ENCODE assay signal across 9 mouse cellular contexts in genomic region chr14:31194891-31195513, GRCm38 (mm10). TPM values are rescaled to one million over a fixed set of nuclear protein-coding genes. Genes with fewer than 3 reads are reported as not detected.
DNase-seq lines count a peak whose midpoint lies in the region; ATAC-seq and TF ChIP-seq lines count a peak whose summit lies in the region.
"Had no signal": no experiment of that assay in that cellular context is flagged by ENCODE, and none has a peak within 500 bp of the region (broad histone marks: within the 10 kb centered on the region; RNA-seq: fewer than 3 reads in every experiment).

No protein-coding gene starts in this region.

- H3K27ac ChIP-seq in kidney, adult 2 months (ENCODE audit: insufficient read depth, low read depth, low read length): peak overlapping the region; percentile 65
- peak overlapping the region; percentile 71 for H3K27ac ChIP-seq in macrophage
- no peak overlapping the region for H3K27ac ChIP-seq in midbrain, embryonic 10.5 days (replicated peaks)
- H3K27ac ChIP-seq: embryonic facial prominence, embryonic 12.5 days had no signal

- H3K4me1 ChIP-seq in kidney, adult 2 months (ENCODE audit: control insufficient read depth, insufficient read depth, low read length): peaks cover 7% of the 10 kb centered on the region; the same call in 1 of the 2 replicates
- peaks cover 6% of the 10 kb centered on the region for H3K4me1 ChIP-seq in midbrain, embryonic 10.5 days
- H3K4me1 ChIP-seq: embryonic facial prominence, embryonic 12.5 days had no signal

- H3K79me2 ChIP-seq in macrophage (ENCODE audit: inconsistent target): peaks cover 98% of the 10 kb centered on the region

- intact Hi-C loops in gastrocnemius, postnatal 14 days (cut with DNase I; ENCODE audit: low total_unique reads): no loop called here

- H3K4me3 ChIP-seq in kidney, adult 2 months (ENCODE audit: insufficient read depth, low read depth, low read length): no peak overlapping the region
- no peak overlapping the region for H3K4me3 ChIP-seq in macrophage (ENCODE audit: inconsistent target)
- no peak overlapping the region for H3K4me3 ChIP-seq in midbrain, embryonic 10.5 days
- H3K4me3 ChIP-seq: embryonic facial prominence, embryonic 12.5 days had no signal

- no peaks in the 10 kb centered on the region for H3K27me3 ChIP-seq in kidney, adult 2 months (replicated peaks; ENCODE audit: control insufficient read depth, insufficient read depth, low read length)
- no peaks in the 10 kb centered on the region for H3K27me3 ChIP-seq in midbrain, embryonic 10.5 days (ENCODE audit: low read depth, poor library complexity, severe bottlenecking)
- H3K27me3 ChIP-seq: embryonic facial prominence, embryonic 12.5 days had no signal

- no peak for TF ChIP-seq POLR2A in kidney, adult 2 months (IDR thresholded peaks at IDR 0.05; ENCODE audit: low read depth, low read length)

- H3K9me3 ChIP-seq in midbrain, embryonic 10.5 days (replicated peaks): no peaks in the 10 kb centered on the region
- H3K9me3 ChIP-seq: embryonic facial prominence, embryonic 12.5 days had no signal

- DNase-seq in cerebellum, postnatal 4 days (ENCODE audit: low spot score in 2 of 2): no peak
- peak; percentile 88 for DNase-seq in adrenal gland, postnatal 10 days
- peak; percentile 87 for DNase-seq in gastrocnemius, postnatal 14 days
- DNase-seq in kidney, adult 2 months: peak; percentile 87
- no peak for DNase-seq in embryo, embryonic 10 days (ENCODE audit: low spot score)
- no peak for DNase-seq in midbrain, embryonic 10.5 days (ENCODE audit: low spot score)

- TF ChIP-seq CTCF in kidney, adult 2 months (conservative IDR thresholded peaks at IDR 0.05; ENCODE audit: insufficient read depth, insufficient read length, low read depth, low read length): no peak

- peaks cover 2% of the 10 kb centered on the region; the same call in 1 of the 2 replicates for H3K36me3 ChIP-seq in kidney, adult 2 months (ENCODE audit: control insufficient read depth, insufficient read depth, low read length)
- peaks cover 41% of the 10 kb centered on the region for H3K36me3 ChIP-seq in macrophage (ENCODE audit: inconsistent target)
- peaks cover 99% of the 10 kb centered on the region for H3K36me3 ChIP-seq in midbrain, embryonic 10.5 days

- ATAC-seq in cerebellum, adult (ENCODE audit: insufficient number of reproducible peaks, low FRiP score, low TSS enrichment): 0 out of 2 replicates have a peak, but pooled peaks have one; percentile 22

- WGBS in kidney, adult 2 months: 35% methylated on average over 14 of the region's 14 CpGs
- WGBS in macrophage (ENCODE audit: missing documents): 12% methylated on average over 14 of the region's 14 CpGs
- 93% methylated on average over 14 of the region's 14 CpGs for WGBS in midbrain, embryonic 10.5 days

RNA-seq across cellular contexts. Expression of gene Tnnc1, which starts 13.1 kb away (rescaled TPM):
- total RNA-seq in adrenal gland, postnatal 10 days (2021): 10 to 100 TPM; 11.1 to 45.0 TPM
- 100 to 1,000 TPM; 273 to 573 TPM for total RNA-seq in gastrocnemius, postnatal 14 days (2021)
- polyA plus RNA-seq in kidney, adult 2 months (2012; rRNA removed): 2.1 and 9.1 TPM in 2 replicates
- total RNA-seq in macrophage (2018; cell fraction: chromatin; rRNA removed): 10 to 100 TPM in 1 of 26 experiments, 1 to 10 TPM in 25; 1.2 to 10.1 (median 6.3) TPM
- 1 to 10 TPM in 24 of 26 experiments, under 1 TPM in 2; 0.89 to 3.3 (median 1.7) TPM for total RNA-seq in macrophage (2018; cell fraction: cytosol; rRNA removed)
- 10 to 100 TPM in 1 of 26 experiments, 1 to 10 TPM in 23, not detected in 2; 1.5 to 12.4 (median 3.9) TPM for total RNA-seq in macrophage (2018; cell fraction: nucleus; rRNA removed)
- polyA plus RNA-seq in macrophage (2018): 0.50 to 1.8 TPM (median 0.95 TPM) in 3 replicates
- 0.80 and 1.1 TPM in 2 replicates for polyA plus RNA-seq in midbrain, embryonic 10.5 days (2016; fragmentation: Nextera tagmentation; extraction: Ambion mirVana)

RNA-seq across cellular contexts. Expression of gene Nisch, which starts 21.7 kb away (rescaled TPM):
- total RNA-seq in adrenal gland, postnatal 10 days (2021): 100 to 1,000 TPM; 224 to 328 TPM
- total RNA-seq in gastrocnemius, postnatal 14 days (2021): 100 to 1,000 TPM in 1 of 2 experiments, 10 to 100 TPM in 1; 93.2 to 102 TPM
- polyA plus RNA-seq in kidney, adult 2 months (2012; rRNA removed): 244 and 277 TPM in 2 replicates
- 1,000 to 10,000 TPM in 24 of 26 experiments, 100 to 1,000 TPM in 2; 665 to 2,090 (median 1,583) TPM for total RNA-seq in macrophage (2018; cell fraction: chromatin; rRNA removed)
- 100 to 1,000 TPM; 112 to 253 (median 171) TPM for total RNA-seq in macrophage (2018; cell fraction: cytosol; rRNA removed)
- 1,000 to 10,000 TPM in 7 of 26 experiments, 100 to 1,000 TPM in 19; 420 to 1,439 (median 890) TPM for total RNA-seq in macrophage (2018; cell fraction: nucleus; rRNA removed)
- 163 to 251 TPM (median 201 TPM) in 3 replicates for polyA plus RNA-seq in macrophage (2018)
- polyA plus RNA-seq in midbrain, embryonic 10.5 days (2016; fragmentation: Nextera tagmentation; extraction: Ambion mirVana): 391 and 448 TPM in 2 replicates

RNA-seq across cellular contexts. Expression of gene Sema3g, which starts 22.7 kb away (rescaled TPM):
- 10 to 100 TPM; 12.1 to 12.3 TPM for total RNA-seq in adrenal gland, postnatal 10 days (2021)
- total RNA-seq in gastrocnemius, postnatal 14 days (2021): 1 to 10 TPM; 7.2 to 8.7 TPM
- 34.2 and 38.8 TPM in 2 replicates for polyA plus RNA-seq in kidney, adult 2 months (2012; rRNA removed)
- 1 to 10 TPM in 3 of 26 experiments, under 1 TPM in 12, not detected in 11; 0.16 to 1.7 (median 0.55) TPM for total RNA-seq in macrophage (2018; cell fraction: chromatin; rRNA removed)
- under 1 TPM in 18 of 26 experiments, not detected in 8; 0.04 to 0.38 (median 0.11) TPM for total RNA-seq in macrophage (2018; cell fraction: cytosol; rRNA removed)
- 1 to 10 TPM in 1 of 26 experiments, under 1 TPM in 18, not detected in 7; 0.22 to 1.3 (median 0.37) TPM for total RNA-seq in macrophage (2018; cell fraction: nucleus; rRNA removed)
- polyA plus RNA-seq in macrophage (2018): not detected in 3 replicates
- 0.51 and 1.0 TPM in 2 replicates for polyA plus RNA-seq in midbrain, embryonic 10.5 days (2016; fragmentation: Nextera tagmentation; extraction: Ambion mirVana)

RNA-seq across cellular contexts. Expression of gene Stab1, which starts 26.6 kb away (rescaled TPM):
- total RNA-seq in adrenal gland, postnatal 10 days (2021): 10 to 100 TPM; 74.3 to 74.8 TPM
- total RNA-seq in gastrocnemius, postnatal 14 days (2021): 10 to 100 TPM; 29.8 to 40.4 TPM
- polyA plus RNA-seq in kidney, adult 2 months (2012; rRNA removed): 41.5 and 46.8 TPM in 2 replicates
- total RNA-seq in macrophage (2018; cell fraction: chromatin; rRNA removed): 1,000 to 10,000 TPM in 23 of 26 experiments, 100 to 1,000 TPM in 3; 175 to 4,782 (median 2,271) TPM
- total RNA-seq in macrophage (2018; cell fraction: cytosol; rRNA removed): 100 to 1,000 TPM in 25 of 26 experiments, 10 to 100 TPM in 1; 91.4 to 838 (median 312) TPM
- 1,000 to 10,000 TPM in 14 of 26 experiments, 100 to 1,000 TPM in 12; 325 to 5,560 (median 1,024) TPM for total RNA-seq in macrophage (2018; cell fraction: nucleus; rRNA removed)
- polyA plus RNA-seq in macrophage (2018): 241 to 829 TPM (median 623 TPM) in 3 replicates
- polyA plus RNA-seq in midbrain, embryonic 10.5 days (2016; fragmentation: Nextera tagmentation; extraction: Ambion mirVana): 18.0 and 23.7 TPM in 2 replicates

RNA-seq across cellular contexts. Expression of gene Phf7, which starts 56.1 kb away (rescaled TPM):
- 1 to 10 TPM; 9.1 to 9.2 TPM for total RNA-seq in adrenal gland, postnatal 10 days (2021)
- 1 to 10 TPM; 5.5 to 6.3 TPM for total RNA-seq in gastrocnemius, postnatal 14 days (2021)
- 7.3 and 7.5 TPM in 2 replicates for polyA plus RNA-seq in kidney, adult 2 months (2012; rRNA removed)
- 10 to 100 TPM in 5 of 26 experiments, 1 to 10 TPM in 20, under 1 TPM in 1; 0.71 to 18.9 (median 6.1) TPM for total RNA-seq in macrophage (2018; cell fraction: chromatin; rRNA removed)
- total RNA-seq in macrophage (2018; cell fraction: cytosol; rRNA removed): 1 to 10 TPM; 3.3 to 8.1 (median 4.7) TPM
- total RNA-seq in macrophage (2018; cell fraction: nucleus; rRNA removed): 10 to 100 TPM in 2 of 26 experiments, 1 to 10 TPM in 24; 1.6 to 11.8 (median 5.3) TPM
- polyA plus RNA-seq in macrophage (2018): 4.8 to 7.5 TPM (median 6.3 TPM) in 3 replicates
- 13.4 and 13.5 TPM in 2 replicates for polyA plus RNA-seq in midbrain, embryonic 10.5 days (2016; fragmentation: Nextera tagmentation; extraction: Ambion mirVana)

Comparison
In these comparisons a context has a peak if more than half of its experiments do, and no peak if none do; other contexts are left out.
1. DNase-seq: peak in adrenal gland, postnatal 10 days (single experiment), gastrocnemius, postnatal 14 days (single experiment) and kidney, adult 2 months (single experiment); none in cerebellum, postnatal 4 days (0 of 2), embryo, embryonic 10 days (single experiment) and midbrain, embryonic 10.5 days (single experiment).
2. RNA of gene Sema3g, which starts 22.7 kb away (polyA plus RNA-seq): 34.2 to 38.8 TPM in kidney, adult 2 months; 0.51 to 1.0 TPM in midbrain, embryonic 10.5 days and not detected in macrophage; every median in the first group is over 10 times any median in the second.